Mouse (Mus musculus) forebrain, embryonic 11.5 days (tissue): ENCODE measurements around the gene Selenon. TPM values are rescaled to one million over a fixed set of nuclear protein-coding genes. Genes with fewer than 3 reads are reported as not detected.

Experiments used
- ATAC-seq: fragments of 200-750 bp; cut with Nextera tagmentation; replicated peaks from 2 replicates; pipeline ENCODE4 v1.8.0; 2017; ENCODE audit warnings: moderate TSS enrichment; ENCODE audit not compliant: low FRiP score
- DNase-seq: peaks from one replicate; pipeline ENCODE4 v3.0.0-alpha.2; 2017; ENCODE audit warnings: low spot score
- H3K27ac ChIP-seq: fragments of 300-500 bp; sonication (generic); 2 replicates; pipeline ENCODE4 v1.5.1; 2014; ENCODE audit warnings: low read depth, low read length
- H3K27me3 ChIP-seq: fragments of 300-500 bp; sonication (generic); 2 replicates; pipeline ENCODE4 v1.6.1; 2014; ENCODE audit warnings: mild to moderate bottlenecking, low read length, mixed read lengths; ENCODE audit not compliant: control insufficient read depth, insufficient read depth
- H3K36me3 ChIP-seq: fragments of 300-500 bp; sonication (generic); 2 replicates; pipeline ENCODE4 v1.6.1; 2014; ENCODE audit warnings: mild to moderate bottlenecking, low read length, moderate library complexity, mixed read lengths; ENCODE audit not compliant: control insufficient read depth, insufficient read depth
- H3K4me1 ChIP-seq: fragments of 300-500 bp; sonication (generic); replicated peaks from 2 replicates; pipeline ENCODE4 v1.6.1; 2014; ENCODE audit warnings: low read length, mixed read lengths; ENCODE audit not compliant: control insufficient read depth, insufficient read depth
- H3K4me2 ChIP-seq: fragments of 300-500 bp; sonication (generic); 2 replicates; pipeline ENCODE4 v1.6.1; 2014; ENCODE audit warnings: low read depth, mild to moderate bottlenecking, low read length, moderate library complexity, mixed read lengths; ENCODE audit not compliant: severe bottlenecking
- H3K4me3 ChIP-seq: fragments of 300-500 bp; sonication (generic); 2 replicates; pipeline ENCODE4 v1.5.1; 2014; ENCODE audit warnings: low read depth, low read length
- H3K9ac ChIP-seq: fragments of 300-500 bp; sonication (generic); 2 replicates; pipeline ENCODE4 v1.6.1; 2014; ENCODE audit warnings: low read length
- H3K9me3 ChIP-seq: fragments of 300-500 bp; sonication (generic); 2 replicates; pipeline ENCODE4 v1.6.1; 2016; ENCODE audit warnings: low read length, mixed read lengths; ENCODE audit not compliant: control insufficient read depth
- WGBS: fragments of 180-500 bp; shearing (Covaris S2); extraction: QIAGEN DNeasy Blood & Tissue Kit; methylation state at CpG from one replicate; pipeline ENCODE4 v1.1.7; 2014; 5-methylcytosine and 5-hydroxymethylcytosine counted together
- polyA plus RNA-seq: library from polyadenylated mRNA; unstranded; fragments of >200 nt; fragmentation: Nextera tagmentation; extraction: Ambion mirVana; gene quantifications from 2 replicates; pipeline ENCODE4 v1.2.1, GENCODE M21; 2014

Gene Selenon
- polyA plus RNA-seq, 1 experiment from 2014 or later, result 38.5 TPM

GRCm38 (mm10) chr4:134543261-134543660 lies 8.7 kb downstream of the Selenon start:
- Histone ChIP-seq H3K4me2 (no peak overlapping the region), H3K4me1 (peaks cover 2% of the 10 kb centered on the region; the same call in 1 of the 2 replicates), H3K4me3 (no peak overlapping the region), H3K9me3 (no peaks in the 10 kb centered on the region), H3K36me3 (peaks cover 3% of the 10 kb centered on the region), H3K27me3 (no peaks in the 10 kb centered on the region), H3K9ac (no peak overlapping the region), H3K27ac (no peak overlapping the region)
- DNase-seq, result peak; percentile 97
- peak; percentile 53 for ATAC-seq
- 12% methylated on average over 5 of the region's 5 CpGs for WGBS

GRCm38 (mm10) chr4:134542726-134543125 lies 9.2 kb downstream of the Selenon start:
- Histone ChIP-seq H3K9ac (no peak overlapping the region), H3K4me3 (no peak overlapping the region), H3K27ac (no peak overlapping the region), H3K4me2 (no peak overlapping the region), H3K36me3 (peaks cover 3% of the 10 kb centered on the region), H3K9me3 (no peaks in the 10 kb centered on the region), H3K4me1 (peaks cover 2% of the 10 kb centered on the region; the same call in 1 of the 2 replicates), H3K27me3 (no peaks in the 10 kb centered on the region)
- ATAC-seq (no peak), DNase-seq (no peak)
- WGBS, result 95% methylated on average over 9 of the region's 9 CpGs

- no peak overlapping the region for H3K9ac ChIP-seq
- ATAC-seq, result no peak
- WGBS, result 85% methylated on average over 10 of the region's 10 CpGs
- peaks cover 3% of the 10 kb centered on the region for H3K36me3 ChIP-seq
- peaks cover 5% of the 10 kb centered on the region; the same call in 1 of the 2 replicates for H3K4me1 ChIP-seq
- H3K9me3 ChIP-seq, result no peaks in the 10 kb centered on the region
- H3K4me2 ChIP-seq, result no peak overlapping the region
- H3K4me3 ChIP-seq, result no peak overlapping the region
- DNase-seq, result no peak
- H3K27ac ChIP-seq, result no peak overlapping the region
- H3K27me3 ChIP-seq, result no peaks in the 10 kb centered on the region
Measured at GRCm38 (mm10) chr4:134538997-134539580, 12.9 kb downstream of the Selenon start.

GRCm38 (mm10) chr4:134535787-134536151 lies 16.2 kb downstream of the Selenon start:
- H3K4me2 ChIP-seq, result peak overlapping the region; percentile 95
- no peaks in the 10 kb centered on the region for H3K9me3 ChIP-seq
- no peaks in the 10 kb centered on the region; the same call in 1 of the 2 replicates for H3K36me3 ChIP-seq
- ATAC-seq (no peak; the same call in 1 of the 2 replicates), DNase-seq (no peak)
- no peaks in the 10 kb centered on the region for H3K27me3 ChIP-seq
- H3K27ac ChIP-seq, result 0 out of 2 replicates have a peak overlapping the region, but pooled peaks have one; percentile 50
- peak overlapping the region; percentile 57 for H3K9ac ChIP-seq
- peaks cover 11% of the 10 kb centered on the region for H3K4me1 ChIP-seq
- WGBS, result 15% methylated on average over 8 of the region's 8 CpGs
- H3K4me3 ChIP-seq, result peak overlapping the region; percentile 91

- ATAC-seq, result peak; percentile 98
- H3K27me3 ChIP-seq, result no peaks in the 10 kb centered on the region
- peaks cover 11% of the 10 kb centered on the region for H3K4me1 ChIP-seq
- H3K4me3 ChIP-seq, result peak within 1 kb of the TSS; percentile 91
- peak; percentile 99 for DNase-seq
- peak within 1 kb of the TSS; percentile 95 for H3K4me2 ChIP-seq
- under 1% methylated on average over 70 of the region's 71 CpGs for WGBS
- no peaks in the 10 kb centered on the region; the same call in 1 of the 2 replicates for H3K36me3 ChIP-seq
- H3K9ac ChIP-seq, result peak within 1 kb of the TSS; percentile 79
- H3K9me3 ChIP-seq, result no peaks in the 10 kb centered on the region
- H3K27ac ChIP-seq, result peak within 1 kb of the TSS; percentile 50
Measured at GRCm38 (mm10) chr4:134534932-134535786, 16.8 kb downstream of the Selenon start, which contains the start of gene Mtfr1l. Gene Mtfr1l (minus strand): TSS chr4:134535387.

- Histone ChIP-seq H3K27ac (peak overlapping the region; percentile 50), H3K9ac (peak overlapping the region; percentile 79), H3K9me3 (no peaks in the 10 kb centered on the region), H3K27me3 (no peaks in the 10 kb centered on the region), H3K4me1 (peaks cover 11% of the 10 kb centered on the region), H3K4me3 (peak overlapping the region; percentile 91), H3K36me3 (no peaks in the 10 kb centered on the region; the same call in 1 of the 2 replicates), H3K4me2 (peak overlapping the region; percentile 95)
- 1% methylated on average over 51 of the region's 57 CpGs for WGBS
- ATAC-seq (peak; percentile 9; the same call in 1 of the 2 replicates), DNase-seq (peak; percentile 81)
Measured at GRCm38 (mm10) chr4:134534124-134534886, 17.7 kb downstream of the Selenon start.

GRCm38 (mm10) chr4:134533421-134533820 lies 18.5 kb downstream of the Selenon start:
- no peaks in the 10 kb centered on the region; the same call in 1 of the 2 replicates for H3K36me3 ChIP-seq
- H3K4me1 ChIP-seq, result peaks cover 11% of the 10 kb centered on the region
- no peak for DNase-seq
- ATAC-seq, result no peak
- no peaks in the 10 kb centered on the region for H3K9me3 ChIP-seq
- H3K9ac ChIP-seq, result no peak overlapping the region
- WGBS, result 90% methylated on average over 4 of the region's 4 CpGs
- H3K4me2 ChIP-seq, result peak overlapping the region; percentile 95
- no peaks in the 10 kb centered on the region for H3K27me3 ChIP-seq
- H3K27ac ChIP-seq, result no peak overlapping the region
- no peak overlapping the region; the same call in 1 of the 2 replicates for H3K4me3 ChIP-seq

GRCm38 (mm10) chr4:134532928-134533327 lies 19.0 kb downstream of the Selenon start:
- DNase-seq, result no peak
- no peaks in the 10 kb centered on the region for H3K27me3 ChIP-seq
- no peak overlapping the region for H3K4me2 ChIP-seq
- 80% methylated on average over 4 of the region's 4 CpGs for WGBS
- no peak overlapping the region for H3K4me3 ChIP-seq
- H3K27ac ChIP-seq, result no peak overlapping the region
- H3K4me1 ChIP-seq, result peaks cover 11% of the 10 kb centered on the region
- no peaks in the 10 kb centered on the region; the same call in 1 of the 2 replicates for H3K36me3 ChIP-seq
- H3K9me3 ChIP-seq, result no peaks in the 10 kb centered on the region
- no peak for ATAC-seq
- no peak overlapping the region for H3K9ac ChIP-seq
